9 mouse cellular contexts compared by ENCODE assay signal in genomic region chr12:12396224-12396623, GRCm38 (mm10).
DNase-seq lines count a peak whose midpoint lies in the region; ATAC-seq and TF ChIP-seq lines count a peak whose summit lies in the region.
"Had no signal": no experiment of that assay in that cellular context is flagged by ENCODE, and none has a peak within 500 bp of the region (broad histone marks: within the 10 kb centered on the region; RNA-seq: fewer than 3 reads in every experiment).

No protein-coding gene starts in this region.

- H3K9ac ChIP-seq in midbrain, embryonic 13.5 days (replicated peaks) = no peak overlapping the region
- H3K9ac ChIP-seq in kidney, postnatal 0 days (ENCODE audit: low read depth, low read length) = no peak overlapping the region
- H3K9ac ChIP-seq in limb, embryonic 11.5 days (ENCODE audit: low read length) = no peak overlapping the region
- H3K9ac ChIP-seq: embryonic facial prominence, embryonic 12.5 days had no signal

- peak; percentile 79 for TF ChIP-seq CTCF in kidney, postnatal 0 days (IDR thresholded peaks at IDR 0.05; ENCODE audit: low read depth)

- no peaks in the 10 kb centered on the region for H3K9me3 ChIP-seq in midbrain, embryonic 10.5 days (replicated peaks)
- no peaks in the 10 kb centered on the region for H3K9me3 ChIP-seq in midbrain, embryonic 13.5 days
- no peaks in the 10 kb centered on the region for H3K9me3 ChIP-seq in kidney, postnatal 0 days (replicated peaks; ENCODE audit: low read length)
- no peaks in the 10 kb centered on the region for H3K9me3 ChIP-seq in limb, embryonic 11.5 days (ENCODE audit: control insufficient read depth, low read length)
- H3K9me3 ChIP-seq: embryonic facial prominence, embryonic 12.5 days had no signal

- H3K4me1 ChIP-seq in midbrain, embryonic 10.5 days = peaks cover 4% of the 10 kb centered on the region; the same call in 1 of the 2 replicates
- H3K4me1 ChIP-seq in midbrain, embryonic 13.5 days (replicated peaks) = no peaks in the 10 kb centered on the region
- H3K4me1 ChIP-seq in kidney, postnatal 0 days (replicated peaks; ENCODE audit: insufficient read depth, low read length) = no peaks in the 10 kb centered on the region
- H3K4me1 ChIP-seq in limb, embryonic 11.5 days (ENCODE audit: control insufficient read depth, insufficient read depth, low read length) = no peaks in the 10 kb centered on the region

- no peak overlapping the region for H3K27ac ChIP-seq in midbrain, embryonic 10.5 days (replicated peaks)
- H3K27ac ChIP-seq in midbrain, embryonic 13.5 days = no peak overlapping the region
- H3K27ac ChIP-seq in kidney, postnatal 0 days = no peak overlapping the region
- no peak overlapping the region for H3K27ac ChIP-seq in limb, embryonic 11.5 days (replicated peaks; ENCODE audit: low read depth, low read length)
- H3K27ac ChIP-seq: embryonic facial prominence, embryonic 12.5 days had no signal

- H3K4me2 ChIP-seq in midbrain, embryonic 13.5 days (replicated peaks) = no peak overlapping the region
- H3K4me2 ChIP-seq in kidney, postnatal 0 days (ENCODE audit: low read length) = no peak overlapping the region
- H3K4me2 ChIP-seq in limb, embryonic 11.5 days (ENCODE audit: low read depth, severe bottlenecking) = no peak overlapping the region
- H3K4me2 ChIP-seq: embryonic facial prominence, embryonic 12.5 days had no signal

- DNase-seq in midbrain, embryonic 10.5 days (ENCODE audit: low spot score) = peak; percentile 30
- peak; percentile 67 for DNase-seq in ZHBTc4 (ENCODE audit: low read depth, low spot score)
- DNase-seq in cerebellum, postnatal 36 days = peak; percentile 55 to 70
- DNase-seq in kidney, postnatal 0 days (ENCODE audit: low spot score) = peak; percentile 56
- peak; percentile 65 for DNase-seq in limb, embryonic 11.5 days (ENCODE audit: low spot score)
- DNase-seq in right cerebral cortex, postnatal 25 days = peak; percentile 55

- ATAC-seq in midbrain, embryonic 13.5 days = no peak
- ATAC-seq in kidney, postnatal 0 days (replicated peaks; ENCODE audit: low FRiP score, low read depth) = no peak
- ATAC-seq in limb, embryonic 11.5 days (ENCODE audit: insufficient number of reproducible peaks, low FRiP score, low TSS enrichment, low read depth) = no peak
- ATAC-seq in erythroid progenitor cell, adult 5-6 weeks (replicated peaks; ENCODE audit: low FRiP score, poor library complexity, severe bottlenecking) = no peak

- no peaks in the 10 kb centered on the region for H3K36me3 ChIP-seq in midbrain, embryonic 10.5 days
- no peaks in the 10 kb centered on the region for H3K36me3 ChIP-seq in midbrain, embryonic 13.5 days
- H3K36me3 ChIP-seq in kidney, postnatal 0 days (ENCODE audit: insufficient read depth, low read length) = no peaks in the 10 kb centered on the region
- H3K36me3 ChIP-seq in limb, embryonic 11.5 days (ENCODE audit: control insufficient read depth, insufficient read depth, low read length) = no peaks in the 10 kb centered on the region
- H3K36me3 ChIP-seq: embryonic facial prominence, embryonic 12.5 days had no signal

- H3K27me3 ChIP-seq in midbrain, embryonic 10.5 days (ENCODE audit: low read depth, poor library complexity, severe bottlenecking) = no peaks in the 10 kb centered on the region
- no peaks in the 10 kb centered on the region for H3K27me3 ChIP-seq in midbrain, embryonic 13.5 days
- no peaks in the 10 kb centered on the region for H3K27me3 ChIP-seq in kidney, postnatal 0 days (ENCODE audit: insufficient read depth, low read length)
- H3K27me3 ChIP-seq in limb, embryonic 11.5 days (ENCODE audit: control insufficient read depth, insufficient read depth, low read length) = no peaks in the 10 kb centered on the region
- H3K27me3 ChIP-seq: embryonic facial prominence, embryonic 12.5 days had no signal

- no peak overlapping the region for H3K4me3 ChIP-seq in midbrain, embryonic 10.5 days
- no peak overlapping the region for H3K4me3 ChIP-seq in midbrain, embryonic 13.5 days (replicated peaks)
- H3K4me3 ChIP-seq in kidney, postnatal 0 days (replicated peaks; ENCODE audit: low read depth, low read length) = no peak overlapping the region
- no peak overlapping the region for H3K4me3 ChIP-seq in limb, embryonic 11.5 days (ENCODE audit: low read depth, low read length)
- H3K4me3 ChIP-seq: embryonic facial prominence, embryonic 12.5 days had no signal

- WGBS in midbrain, embryonic 10.5 days = 38% methylated on average over 6 of the region's 6 CpGs
- 32% methylated on average over 6 of the region's 6 CpGs for WGBS in midbrain, embryonic 13.5 days
- WGBS in kidney, postnatal 0 days = 22% methylated on average over 6 of the region's 6 CpGs
- 27% methylated on average over 6 of the region's 6 CpGs for WGBS in limb, embryonic 11.5 days
